Mouse (Mus musculus) hindbrain, embryonic 16.5 days (tissue): Measurements from ENCODE around the gene Man1c1. TPM values are rescaled to one million over a fixed set of nuclear protein-coding genes. Genes with fewer than 3 reads are reported as not detected.
A peak's percentile ranks its signal among the peaks of the same experiment; 100 is the strongest.

Source experiments
- ATAC-seq: fragments of 200-750 bp; cut with Nextera tagmentation; 2 replicates; pipeline ENCODE4 v1.8.0; 2017; ENCODE audit warnings: moderate TSS enrichment, moderate library complexity
- H3K27ac ChIP-seq: fragments of 300-500 bp; sonication (generic); 2 replicates; pipeline ENCODE4 v1.5.1; 2014; ENCODE audit warnings: low read depth, mild to moderate bottlenecking, control low read depth, low read length, moderate library complexity
- H3K27me3 ChIP-seq: fragments of 300-500 bp; sonication (generic); replicated peaks from 2 replicates; pipeline ENCODE4 v1.6.1; 2014; ENCODE audit warnings: low read length; ENCODE audit not compliant: control insufficient read depth, insufficient read depth
- H3K36me3 ChIP-seq: fragments of 300-500 bp; sonication (generic); 2 replicates; pipeline ENCODE4 v1.6.1; 2014; ENCODE audit warnings: mild to moderate bottlenecking, low read length, moderate library complexity, mixed read lengths; ENCODE audit not compliant: control insufficient read depth, insufficient read depth
- H3K4me1 ChIP-seq: fragments of 300-500 bp; sonication (generic); 2 replicates; pipeline ENCODE4 v1.6.1; 2014; ENCODE audit warnings: low read depth, low read length; ENCODE audit not compliant: control insufficient read depth, insufficient read depth
- H3K4me2 ChIP-seq: fragments of 300-500 bp; sonication (generic); 2 replicates; pipeline ENCODE4 v1.6.1; 2014; ENCODE audit warnings: mild to moderate bottlenecking, low read length, control low read depth, moderate library complexity
- H3K4me3 ChIP-seq: fragments of 300-500 bp; sonication (generic); 2 replicates; pipeline ENCODE4 v1.5.1; 2014; ENCODE audit warnings: mild to moderate bottlenecking, low read length, control low read depth, moderate library complexity
- H3K9ac ChIP-seq: fragments of 300-500 bp; sonication (generic); 2 replicates; pipeline ENCODE4 v1.6.1; 2014; ENCODE audit warnings: low read depth, mild to moderate bottlenecking, control low read depth, low read length, moderate library complexity
- H3K9me3 ChIP-seq: fragments of 300-500 bp; sonication (generic); 2 replicates; pipeline ENCODE4 v1.6.1; 2014; ENCODE audit warnings: mild to moderate bottlenecking, low read length, moderate library complexity; ENCODE audit not compliant: control insufficient read depth
- WGBS: fragments of 180-500 bp; shearing (Covaris S2); extraction: QIAGEN DNeasy Blood & Tissue Kit; methylation state at CpG from one replicate; pipeline ENCODE4 v1.1.7; 2014; 5-methylcytosine and 5-hydroxymethylcytosine counted together
- polyA plus RNA-seq: library from polyadenylated mRNA; unstranded; fragments of >200 nt; fragmentation: Nextera tagmentation; extraction: Ambion mirVana; gene quantifications from 2 replicates; pipeline ENCODE4 v1.2.1, GENCODE M21; 2015

Man1c1 gene
- polyA plus RNA-seq, 1 experiment from 2014 or later: 3.7 TPM

- Histone ChIP-seq H3K9me3 (no peaks in the 10 kb centered on the region), H3K9ac (no peak overlapping the region), H3K4me3 (no peak overlapping the region), H3K4me1 (no peaks in the 10 kb centered on the region; the same call in 1 of the 2 replicates), H3K4me2 (no peak overlapping the region), H3K27me3 (no peaks in the 10 kb centered on the region; the same call in 1 of the 2 replicates), H3K27ac (no peak overlapping the region), H3K36me3 (no peaks in the 10 kb centered on the region)
- WGBS: 43% methylated on average over 16 of the region's 16 CpGs
- ATAC-seq: no peak
Measured at GRCm38 (mm10) chr4:134743881-134744633, 40.0 kb upstream of the Man1c1 start.

- ATAC-seq: no peak
- Histone ChIP-seq H3K27me3 (no peaks in the 10 kb centered on the region), H3K9ac (no peak overlapping the region), H3K9me3 (no peaks in the 10 kb centered on the region), H3K4me2 (no peak overlapping the region), H3K36me3 (no peaks in the 10 kb centered on the region), H3K4me3 (no peak overlapping the region), H3K27ac (no peak overlapping the region), H3K4me1 (peaks cover 4% of the 10 kb centered on the region)
- 79% methylated on average over 8 of the region's 8 CpGs for WGBS
Measured at GRCm38 (mm10) chr4:134741949-134742348, 37.9 kb upstream of the Man1c1 start.

DNA sequence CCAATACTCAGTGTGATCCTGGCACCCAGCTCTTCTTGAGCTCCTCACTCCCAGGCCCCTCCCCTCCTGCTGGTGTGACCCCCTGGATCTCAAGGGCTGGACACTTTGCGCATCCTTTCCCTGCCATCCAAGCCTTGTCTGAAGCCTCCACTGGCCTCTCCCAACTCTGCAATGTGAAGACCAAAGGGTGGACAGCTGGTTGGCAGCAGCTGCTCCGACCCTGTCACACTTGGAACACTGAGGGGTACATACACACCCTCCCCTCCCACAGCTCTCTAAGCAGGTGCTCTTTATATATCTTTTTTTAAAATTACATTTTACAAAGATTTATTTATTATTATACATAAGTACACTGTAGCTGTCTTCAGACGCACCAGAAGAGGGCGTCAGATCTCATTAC lies 36.1 kb upstream of the Man1c1 start:
- Histone ChIP-seq H3K9me3 (no peaks in the 10 kb centered on the region), H3K4me3 (no peak overlapping the region), H3K4me2 (no peak overlapping the region), H3K9ac (no peak overlapping the region), H3K36me3 (no peaks in the 10 kb centered on the region), H3K27ac (no peak overlapping the region), H3K27me3 (no peaks in the 10 kb centered on the region), H3K4me1 (peaks cover 5% of the 10 kb centered on the region)
- no peak for ATAC-seq
- 87% methylated on average over 4 of the region's 4 CpGs for WGBS

GRCm38 (mm10) chr4:134739530-134739929 lies 35.4 kb upstream of the Man1c1 start:
- H3K4me2 ChIP-seq: no peak overlapping the region
- no peak overlapping the region for H3K4me3 ChIP-seq
- H3K27me3 ChIP-seq: no peaks in the 10 kb centered on the region
- H3K36me3 ChIP-seq: no peaks in the 10 kb centered on the region
- H3K9ac ChIP-seq: no peak overlapping the region
- H3K4me1 ChIP-seq: peaks cover 5% of the 10 kb centered on the region
- ATAC-seq: no peak
- no peak overlapping the region for H3K27ac ChIP-seq
- WGBS: 89% methylated on average over 3 of the region's 3 CpGs
- H3K9me3 ChIP-seq: no peaks in the 10 kb centered on the region

GRCm38 (mm10) chr4:134737365-134737910 lies 33.3 kb upstream of the Man1c1 start:
- H3K9me3 ChIP-seq: no peaks in the 10 kb centered on the region
- H3K27me3 ChIP-seq: no peaks in the 10 kb centered on the region
- H3K4me1 ChIP-seq: peaks cover 5% of the 10 kb centered on the region; the same call in 1 of the 2 replicates
- no peak overlapping the region for H3K4me3 ChIP-seq
- ATAC-seq: peak; percentile 63
- WGBS: 44% methylated on average over 14 of the region's 14 CpGs
- H3K4me2 ChIP-seq: no peak overlapping the region
- H3K36me3 ChIP-seq: no peaks in the 10 kb centered on the region
- 0 out of 2 replicates have a peak overlapping the region, but pooled peaks have one; percentile 23 for H3K9ac ChIP-seq
- H3K27ac ChIP-seq: no peak overlapping the region

DNA sequence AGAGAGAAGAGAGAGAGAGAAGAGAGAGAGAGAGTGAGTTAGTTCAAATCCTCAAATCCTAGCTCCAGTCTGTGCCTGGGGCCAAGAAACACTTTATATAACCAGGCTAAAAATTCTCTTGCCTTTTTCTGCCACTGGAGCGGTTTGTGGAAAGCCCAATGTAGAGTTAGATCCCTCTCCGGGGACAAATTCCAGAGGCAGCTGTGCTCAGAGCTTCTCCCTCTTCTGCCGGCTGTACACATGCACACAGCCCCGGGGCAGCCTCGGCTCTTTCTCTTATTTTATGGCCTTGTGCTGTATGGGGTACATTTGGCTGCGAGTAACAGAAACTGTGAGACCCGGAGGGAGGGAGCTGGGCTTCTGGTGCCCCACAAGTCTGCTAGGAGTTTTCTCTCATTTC lies 32.1 kb upstream of the Man1c1 start:
- no peak overlapping the region for H3K9ac ChIP-seq
- H3K9me3 ChIP-seq: no peaks in the 10 kb centered on the region
- no peaks in the 10 kb centered on the region for H3K27me3 ChIP-seq
- ATAC-seq: no peak
- peaks cover 5% of the 10 kb centered on the region; the same call in 1 of the 2 replicates for H3K4me1 ChIP-seq
- 58% methylated on average over 7 of the region's 7 CpGs for WGBS
- no peak overlapping the region for H3K4me2 ChIP-seq
- no peak overlapping the region for H3K4me3 ChIP-seq
- H3K36me3 ChIP-seq: no peaks in the 10 kb centered on the region
- no peak overlapping the region for H3K27ac ChIP-seq

- WGBS: 52% methylated on average over 9 of the region's 9 CpGs
- Histone ChIP-seq H3K4me2 (no peak overlapping the region), H3K4me1 (peaks cover 10% of the 10 kb centered on the region), H3K9me3 (no peaks in the 10 kb centered on the region), H3K27ac (no peak overlapping the region), H3K9ac (no peak overlapping the region), H3K36me3 (no peaks in the 10 kb centered on the region), H3K27me3 (no peaks in the 10 kb centered on the region), H3K4me3 (no peak overlapping the region)
- no peak for ATAC-seq
Measured at GRCm38 (mm10) chr4:134734629-134735081, 30.6 kb upstream of the Man1c1 start.

DNA sequence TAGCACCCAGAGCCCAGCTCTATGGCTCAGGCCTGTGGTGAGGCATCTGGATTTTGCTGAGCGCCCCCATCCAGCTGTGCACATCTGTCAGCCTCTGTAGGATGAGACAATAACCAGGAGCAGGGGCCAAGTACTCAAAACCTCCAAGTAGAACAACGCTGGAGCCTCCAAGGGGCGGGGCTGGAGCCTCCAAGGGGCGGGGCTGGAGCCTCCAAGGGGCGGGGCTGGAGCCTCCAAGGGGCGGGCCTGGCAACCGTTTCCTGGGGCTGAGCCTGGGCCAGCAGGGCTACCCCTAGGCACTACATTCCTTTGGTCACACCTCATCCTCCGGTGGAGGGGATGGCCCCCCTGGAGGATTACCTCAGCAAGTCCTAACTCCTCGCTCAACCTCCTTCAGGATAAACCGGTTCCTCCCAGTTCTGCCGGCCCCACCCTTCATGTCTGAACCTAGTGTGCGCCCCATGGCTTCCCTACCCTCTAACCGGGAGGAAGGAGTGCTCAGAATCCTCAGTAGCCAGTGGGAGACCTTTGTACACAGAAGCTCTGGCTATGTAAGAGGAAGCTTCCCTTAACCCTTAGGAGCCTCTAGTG lies 30.0 kb upstream of the Man1c1 start:
- H3K36me3 ChIP-seq: no peaks in the 10 kb centered on the region
- no peaks in the 10 kb centered on the region for H3K27me3 ChIP-seq
- 12% methylated on average over 12 of the region's 13 CpGs for WGBS
- H3K4me1 ChIP-seq: peaks cover 10% of the 10 kb centered on the region
- peak; percentile 31; the same call in 1 of the 2 replicates for ATAC-seq
- H3K9ac ChIP-seq: no peak overlapping the region
- no peak overlapping the region for H3K4me2 ChIP-seq
- H3K4me3 ChIP-seq: no peak overlapping the region
- no peak overlapping the region for H3K27ac ChIP-seq
- no peaks in the 10 kb centered on the region for H3K9me3 ChIP-seq

DNA sequence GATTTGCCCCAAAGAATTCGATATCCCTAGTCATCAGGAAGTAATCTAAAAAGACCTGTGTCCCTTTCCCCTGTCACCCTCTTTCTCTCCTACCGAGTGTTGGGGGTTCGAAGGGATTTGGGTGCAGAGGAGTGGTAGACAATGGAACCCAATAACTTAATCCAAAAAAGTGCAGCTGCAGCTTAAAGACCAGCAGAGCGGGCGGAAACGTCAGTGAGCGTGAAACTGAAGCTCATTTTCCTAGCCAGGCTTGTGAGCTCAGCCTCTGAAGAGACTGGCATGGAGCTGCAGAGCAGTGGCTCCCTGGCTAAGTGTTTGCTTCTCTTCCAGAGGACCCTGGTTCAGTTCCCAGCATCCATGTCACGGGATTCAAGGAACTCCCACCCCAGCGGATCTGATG lies 29.3 kb upstream of the Man1c1 start:
- no peak overlapping the region for H3K4me2 ChIP-seq
- WGBS: 62% methylated on average over 9 of the region's 9 CpGs
- no peaks in the 10 kb centered on the region for H3K36me3 ChIP-seq
- H3K9me3 ChIP-seq: no peaks in the 10 kb centered on the region
- H3K4me1 ChIP-seq: peaks cover 10% of the 10 kb centered on the region
- no peak overlapping the region for H3K27ac ChIP-seq
- H3K4me3 ChIP-seq: no peak overlapping the region
- no peak for ATAC-seq
- no peak overlapping the region for H3K9ac ChIP-seq
- H3K27me3 ChIP-seq: no peaks in the 10 kb centered on the region
